Mouse (Mus musculus): ENCODE data around the gene Gm10382. TPM values are rescaled to one million over a fixed set of nuclear protein-coding genes. Genes with fewer than 3 reads are reported as not detected.
A peak's percentile ranks its signal among the peaks of the same experiment; 100 is the strongest.

The Gm10382 gene
- polyA plus RNA-seq, 1 experiment from 2014 or later, result 0.18 TPM

DNA sequence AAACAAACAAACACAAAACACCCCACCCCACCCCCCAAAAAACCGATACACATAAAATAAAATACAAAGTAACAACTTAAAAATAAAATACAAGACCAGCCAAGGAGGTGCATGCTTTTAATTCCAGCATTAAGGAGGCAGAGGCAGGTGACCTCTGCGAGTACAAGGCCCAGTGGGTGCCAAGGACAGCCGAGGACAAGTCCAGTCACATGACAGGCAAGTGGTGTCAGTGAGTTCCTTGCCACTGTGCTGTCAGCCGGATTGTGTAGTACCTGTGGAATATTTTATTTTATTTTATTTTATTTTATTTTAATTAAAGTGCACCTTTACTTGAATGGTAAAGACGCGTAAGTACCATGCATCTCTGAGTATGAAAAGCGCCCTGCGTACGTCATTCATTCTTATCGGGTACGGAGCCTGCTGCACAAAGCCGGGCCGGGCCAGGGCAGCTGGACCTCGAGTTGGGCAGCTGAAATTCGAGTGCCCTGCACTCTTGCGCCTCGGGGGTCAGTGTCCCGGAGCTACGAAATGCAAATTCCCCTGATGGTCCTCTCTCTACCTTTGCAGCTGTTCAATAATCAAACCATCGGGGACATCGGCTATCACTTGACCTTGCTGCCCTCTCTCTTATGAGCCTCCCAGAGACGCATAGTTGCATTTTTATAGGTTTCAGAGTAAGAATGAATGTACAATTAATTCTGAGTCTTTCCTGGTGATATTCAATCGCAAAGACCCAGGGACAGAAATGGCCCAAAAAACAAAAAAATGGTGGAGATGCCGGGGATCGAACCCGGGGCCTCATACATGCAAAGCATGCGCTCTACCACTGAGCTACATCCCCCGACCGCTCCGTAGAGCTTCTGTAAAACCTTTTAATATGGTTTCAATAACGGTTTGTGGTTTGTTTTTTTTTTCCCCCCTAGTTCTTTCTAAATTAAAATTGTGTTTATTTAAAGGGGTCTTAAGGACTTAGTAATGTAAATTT lies 14.7 kb downstream of the Gm10382 start:
- Histone ChIP-seq H3K4me1 (ENCODE audit: insufficient read depth) (peaks cover 23% of the 10 kb centered on the region), H3K27ac (ENCODE audit: low read depth) (peak overlapping the region; percentile 50; the same call in 1 of the 2 replicates)

GRCm38 (mm10) chr5:125404536-125404902 lies 15.4 kb downstream of the Gm10382 start:
- WGBS (ENCODE audit: insufficient replicate concordance), result 3% methylated on average over 7 of the region's 7 CpGs
- peak overlapping the region; percentile 87 for H3K27ac ChIP-seq (ENCODE audit: low read depth)
- no peaks in the 10 kb centered on the region for H3K27me3 ChIP-seq (ENCODE audit: insufficient read depth, low read length)
- ATAC-seq (no peak), DNase-seq (no peak)
- H3K4me2 ChIP-seq (ENCODE audit: low read depth, low read length), result peak overlapping the region; percentile 90
- peak overlapping the region; percentile 53 for H3K4me3 ChIP-seq (ENCODE audit: low read depth, low read length)
- peaks cover 25% of the 10 kb centered on the region for H3K4me1 ChIP-seq (ENCODE audit: insufficient read depth)
- TF ChIP-seq CTCF (IDR thresholded peaks at IDR 0.05; ENCODE audit: low read depth), result no peak
- no peak for TF ChIP-seq EP300 (IDR thresholded peaks at IDR 0.05; ENCODE audit: low read depth)
- peak overlapping the region; percentile 70 for H3K9ac ChIP-seq (replicated peaks)
- no peaks in the 10 kb centered on the region for H3K36me3 ChIP-seq (replicated peaks; ENCODE audit: insufficient read depth, low read length)
- H3K9me3 ChIP-seq (ENCODE audit: low read length), result no peaks in the 10 kb centered on the region

More for the DNA sequence above, 14.7 kb downstream of the Gm10382 start:
- Histone ChIP-seq H3K36me3 (replicated peaks; ENCODE audit: insufficient read depth, low read length) (no peaks in the 10 kb centered on the region), H3K27me3 (ENCODE audit: insufficient read depth, low read length) (no peaks in the 10 kb centered on the region), H3K9me3 (ENCODE audit: low read length) (no peaks in the 10 kb centered on the region), H3K9ac (replicated peaks) (peak overlapping the region; percentile 39; the same call in 1 of the 2 replicates), H3K4me2 (ENCODE audit: low read depth, low read length) (peak overlapping the region; percentile 90), H3K4me3 (ENCODE audit: low read depth, low read length) (peak overlapping the region; percentile 53)
- DNase-seq (peak; percentile 73), ATAC-seq (no peak)
- WGBS (ENCODE audit: insufficient replicate concordance), result 15% methylated on average over 31 of the region's 31 CpGs
- TF ChIP-seq EP300 (IDR thresholded peaks at IDR 0.05; ENCODE audit: low read depth), result no peak
- no peak for TF ChIP-seq CTCF (IDR thresholded peaks at IDR 0.05; ENCODE audit: low read depth)

DNA sequence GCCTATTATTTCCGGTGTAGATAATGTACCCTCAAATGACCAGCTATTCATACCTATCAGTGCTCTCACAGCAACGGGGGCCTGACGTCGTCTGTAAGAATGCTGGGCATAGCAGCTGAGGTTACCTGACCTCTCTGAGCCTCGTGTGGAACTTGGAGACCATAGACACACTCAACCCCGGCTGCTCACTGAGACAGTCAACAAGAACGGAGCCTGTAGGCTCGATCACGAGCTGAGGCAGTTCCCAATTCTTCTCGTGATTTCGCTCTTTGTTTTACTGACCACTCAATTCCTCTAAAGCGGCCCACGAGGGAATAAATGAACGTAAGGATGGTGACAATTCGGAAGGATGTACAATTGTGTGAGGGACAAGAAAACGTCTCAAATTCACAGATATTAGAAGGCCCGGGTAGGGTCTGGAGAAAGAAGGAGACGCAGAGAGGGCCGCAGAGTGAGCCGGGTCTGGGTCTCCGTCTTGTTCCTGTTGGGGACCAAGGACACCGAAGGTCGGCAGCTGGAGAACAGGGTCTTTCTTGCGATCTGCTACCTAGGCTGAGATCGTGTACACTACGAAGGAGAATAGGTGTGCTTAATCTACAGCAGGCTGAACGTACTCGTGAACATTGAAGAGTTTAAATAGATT lies 15.9 kb downstream of the Gm10382 start:
- DNase-seq (peak; percentile 55), ATAC-seq (peak; percentile 11)
- Histone ChIP-seq H3K27me3 (ENCODE audit: insufficient read depth, low read length) (no peaks in the 10 kb centered on the region), H3K27ac (ENCODE audit: low read depth) (peak overlapping the region; percentile 87), H3K9ac (replicated peaks) (peak overlapping the region; percentile 70), H3K4me1 (ENCODE audit: insufficient read depth) (peaks cover 29% of the 10 kb centered on the region), H3K9me3 (ENCODE audit: low read length) (no peaks in the 10 kb centered on the region), H3K36me3 (replicated peaks; ENCODE audit: insufficient read depth, low read length) (no peaks in the 10 kb centered on the region), H3K4me2 (ENCODE audit: low read depth, low read length) (peak overlapping the region; percentile 90), H3K4me3 (ENCODE audit: low read depth, low read length) (peak overlapping the region; percentile 53)
- WGBS (ENCODE audit: insufficient replicate concordance), result under 1% methylated on average over 28 of the region's 28 CpGs
- TF ChIP-seq CTCF (IDR thresholded peaks at IDR 0.05; ENCODE audit: low read depth), result no peak
- no peak for TF ChIP-seq EP300 (IDR thresholded peaks at IDR 0.05; ENCODE audit: low read depth)

DNA sequence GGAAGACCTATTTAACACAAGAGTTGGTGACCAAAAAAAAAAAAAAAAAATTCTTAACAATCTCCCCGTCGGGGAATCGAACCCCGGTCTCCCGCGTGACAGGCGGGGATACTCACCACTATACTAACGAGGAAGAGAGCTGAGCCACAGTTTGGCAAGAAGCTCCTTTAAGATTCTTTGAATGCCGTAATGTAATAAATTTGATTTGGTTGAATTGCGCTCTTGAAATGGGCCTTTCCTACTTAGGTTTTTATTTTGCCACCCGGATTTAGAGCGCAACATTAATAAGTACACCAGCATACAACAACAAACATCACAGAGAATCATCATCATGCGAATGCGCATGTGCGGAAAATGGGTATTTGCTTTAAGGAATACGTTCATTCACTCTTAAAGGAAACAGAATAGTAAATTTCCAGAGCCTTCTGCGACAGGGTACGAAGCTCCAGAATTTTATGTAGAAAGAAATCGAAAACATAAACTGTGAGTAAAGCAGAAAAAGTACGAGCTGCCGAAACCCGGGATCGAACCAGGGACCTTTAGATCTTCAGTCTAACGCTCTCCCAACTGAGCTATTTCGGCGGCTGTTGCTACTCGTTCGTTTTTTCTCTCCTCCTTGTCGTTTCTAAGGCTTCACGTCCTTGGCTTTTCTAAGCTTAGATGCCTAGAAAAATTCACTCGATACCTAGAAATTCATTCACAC lies 16.6 kb downstream of the Gm10382 start:
- 1% methylated on average over 31 of the region's 31 CpGs for WGBS (ENCODE audit: insufficient replicate concordance)
- Histone ChIP-seq H3K4me1 (ENCODE audit: insufficient read depth) (peaks cover 29% of the 10 kb centered on the region), H3K36me3 (replicated peaks; ENCODE audit: insufficient read depth, low read length) (no peaks in the 10 kb centered on the region)

GRCm38 (mm10) chr5:125406322-125407016 lies 17.3 kb downstream of the Gm10382 start:
- Histone ChIP-seq H3K27ac (ENCODE audit: low read depth) (peak overlapping the region; percentile 87), H3K27me3 (ENCODE audit: insufficient read depth, low read length) (no peaks in the 10 kb centered on the region), H3K4me1 (ENCODE audit: insufficient read depth) (peaks cover 29% of the 10 kb centered on the region), H3K9me3 (ENCODE audit: low read length) (no peaks in the 10 kb centered on the region), H3K4me3 (ENCODE audit: low read depth, low read length) (peak overlapping the region; percentile 53), H3K9ac (replicated peaks) (peak overlapping the region; percentile 73), H3K36me3 (replicated peaks; ENCODE audit: insufficient read depth, low read length) (no peaks in the 10 kb centered on the region), H3K4me2 (ENCODE audit: low read depth, low read length) (peak overlapping the region; percentile 90)
- ATAC-seq (peak; percentile 31), DNase-seq (peak; percentile 69)
- TF ChIP-seq EP300 (IDR thresholded peaks at IDR 0.05; ENCODE audit: low read depth) (no peak), CTCF (IDR thresholded peaks at IDR 0.05; ENCODE audit: low read depth) (no peak)
- WGBS (ENCODE audit: insufficient replicate concordance), result 2% methylated on average over 20 of the region's 20 CpGs

More for the DNA sequence above, 16.6 kb downstream of the Gm10382 start:
- Histone ChIP-seq H3K9ac (replicated peaks) (peak overlapping the region; percentile 73), H3K9me3 (ENCODE audit: low read length) (no peaks in the 10 kb centered on the region), H3K27ac (ENCODE audit: low read depth) (peak overlapping the region; percentile 87), H3K4me2 (ENCODE audit: low read depth, low read length) (peak overlapping the region; percentile 90), H3K27me3 (ENCODE audit: insufficient read depth, low read length) (no peaks in the 10 kb centered on the region), H3K4me3 (ENCODE audit: low read depth, low read length) (peak overlapping the region; percentile 53)
- ATAC-seq (peak; percentile 66), DNase-seq (peak; percentile 90)
- no peak for TF ChIP-seq CTCF (IDR thresholded peaks at IDR 0.05; ENCODE audit: low read depth)
- peak; percentile 49; the same call in 1 of the 2 replicates for TF ChIP-seq EP300 (IDR thresholded peaks at IDR 0.05; ENCODE audit: low read depth)

Data from liver, postnatal 0 days (tissue).